In genomic region chr16:33859380-33859779, GRCm38 (mm10) we compare ENCODE assay signal across 13 mouse cellular contexts. TPM values are rescaled to one million over a fixed set of nuclear protein-coding genes. Genes with fewer than 3 reads are reported as not detected.
DNase-seq lines count a peak whose midpoint lies in the region; ATAC-seq lines count a peak whose summit lies in the region.
"Had no signal": no experiment of that assay in that cellular context is flagged by ENCODE, and none has a peak within 500 bp of the region (broad histone marks: within the 10 kb centered on the region; RNA-seq: fewer than 3 reads in every experiment).

No protein-coding gene starts in this region.

- no peak overlapping the region for H3K4me3 ChIP-seq in heart, embryonic 16.5 days (ENCODE audit: low read length)
- no peak overlapping the region for H3K4me3 ChIP-seq in midbrain, embryonic 13.5 days (replicated peaks)
- no peak overlapping the region for H3K4me3 ChIP-seq in midbrain, embryonic 10.5 days
- H3K4me3 ChIP-seq: limb, embryonic 12.5 days had no signal

- no peaks in the 10 kb centered on the region for H3K9me3 ChIP-seq in heart, embryonic 16.5 days (replicated peaks; ENCODE audit: control insufficient read depth, low read length)
- no peaks in the 10 kb centered on the region for H3K9me3 ChIP-seq in midbrain, embryonic 13.5 days
- H3K9me3 ChIP-seq in midbrain, embryonic 10.5 days (replicated peaks), result no peaks in the 10 kb centered on the region
- H3K9me3 ChIP-seq: embryonic facial prominence, embryonic 10.5 days; limb, embryonic 12.5 days had no signal

- 43% methylated on average over 5 of the region's 5 CpGs for WGBS in heart, embryonic 16.5 days
- 67% methylated on average over 5 of the region's 5 CpGs for WGBS in midbrain, embryonic 13.5 days
- WGBS in midbrain, embryonic 10.5 days, result 62% methylated on average over 5 of the region's 5 CpGs

- H3K36me3 ChIP-seq in heart, embryonic 16.5 days (ENCODE audit: control insufficient read depth, insufficient read depth), result no peaks in the 10 kb centered on the region
- H3K36me3 ChIP-seq in midbrain, embryonic 13.5 days, result no peaks in the 10 kb centered on the region
- H3K36me3 ChIP-seq in midbrain, embryonic 10.5 days, result no peaks in the 10 kb centered on the region
- H3K36me3 ChIP-seq: embryonic facial prominence, embryonic 10.5 days; limb, embryonic 12.5 days had no signal

- H3K27me3 ChIP-seq in heart, embryonic 16.5 days (ENCODE audit: control insufficient read depth, insufficient read depth, low read length), result no peaks in the 10 kb centered on the region
- H3K27me3 ChIP-seq in midbrain, embryonic 13.5 days, result no peaks in the 10 kb centered on the region
- no peaks in the 10 kb centered on the region for H3K27me3 ChIP-seq in midbrain, embryonic 10.5 days (ENCODE audit: low read depth, poor library complexity, severe bottlenecking)
- H3K27me3 ChIP-seq: limb, embryonic 12.5 days; Patski had no signal

- H3K4me1 ChIP-seq in heart, embryonic 16.5 days (ENCODE audit: control insufficient read depth, insufficient read depth, low read length), result peaks cover 23% of the 10 kb centered on the region
- H3K4me1 ChIP-seq in midbrain, embryonic 13.5 days (replicated peaks), result peaks cover 10% of the 10 kb centered on the region
- H3K4me1 ChIP-seq in midbrain, embryonic 10.5 days, result peaks cover 12% of the 10 kb centered on the region

- H3K27ac ChIP-seq in heart, embryonic 16.5 days (ENCODE audit: low read length), result peak overlapping the region; percentile 82
- H3K27ac ChIP-seq in midbrain, embryonic 13.5 days, result no peak overlapping the region
- H3K27ac ChIP-seq in midbrain, embryonic 10.5 days (replicated peaks), result no peak overlapping the region
- H3K27ac ChIP-seq: macrophage had no signal

- peak overlapping the region; percentile 46; the same call in 1 of the 2 replicates for H3K4me2 ChIP-seq in heart, embryonic 16.5 days (ENCODE audit: low read depth, low read length)
- 0 out of 2 replicates have a peak overlapping the region, but pooled peaks have one; percentile 37 for H3K4me2 ChIP-seq in midbrain, embryonic 13.5 days (replicated peaks)

- peak; percentile 70 for DNase-seq in heart, adult 11 months
- DNase-seq in heart, postnatal 14 days, result no peak
- DNase-seq in heart, postnatal 36 days, result no peak
- DNase-seq in midbrain, embryonic 10.5 days (ENCODE audit: low spot score), result no peak
- no peak for DNase-seq in T-cell, adult 2 months (ENCODE audit: low spot score)

- intact Hi-C loops in heart, postnatal 14 days (cut with DNase I), result no loop called here
- intact Hi-C loops in heart, postnatal 36 days (cut with DNase I), result no loop called here

- no peak for ATAC-seq in heart, embryonic 16.5 days (replicated peaks; ENCODE audit: extremely low read depth, insufficient read depth, low FRiP score)
- no peak for ATAC-seq in midbrain, embryonic 13.5 days
- ATAC-seq: intestine, postnatal 0 days; liver, postnatal 0 days had no signal

- H3K9ac ChIP-seq in heart, embryonic 16.5 days (ENCODE audit: low read length), result no peak overlapping the region
- H3K9ac ChIP-seq in midbrain, embryonic 13.5 days (replicated peaks), result no peak overlapping the region
- H3K9ac ChIP-seq: limb, embryonic 12.5 days; liver, postnatal 0 days had no signal

RNA-seq across cellular contexts. Expression of gene Itgb5, which starts 29.9 kb away (rescaled TPM):
- total RNA-seq in heart, postnatal 14 days (2021), result 10 to 100 TPM; 66.7 to 72.8 TPM
- polyA plus RNA-seq in heart, embryonic 16.5 days (2015; fragmentation: Nextera tagmentation; extraction: Ambion mirVana), result 29.4 and 50.3 TPM in 2 replicates
- 10 to 100 TPM; 87.2 to 94.3 TPM for total RNA-seq in heart, postnatal 36 days (2021)
- polyA plus RNA-seq in midbrain, embryonic 13.5 days (2015; fragmentation: Nextera tagmentation; extraction: Ambion mirVana), result 5.3 and 10.3 TPM in 2 replicates
- polyA plus RNA-seq in midbrain, embryonic 10.5 days (2016; fragmentation: Nextera tagmentation; extraction: Ambion mirVana), result 9.0 and 13.6 TPM in 2 replicates
